Mouse (Mus musculus): ENCODE measurements around the gene Elmod2. TPM values are rescaled to one million over a fixed set of nuclear protein-coding genes. Genes with fewer than 3 reads are reported as not detected.

Gene Elmod2
- polyA plus RNA-seq, 1 experiment from 2014 or later, result 26.5 TPM

Other genes starting within 250 kb of the Elmod2 start
- gene Tbc1d9, start 167.1 kb downstream of the Elmod2 start, polyA plus RNA-seq (2014; fragmentation: Nextera tagmentation; extraction: Ambion mirVana), result 12.8 and 14.8 TPM in 2 replicates
- gene Gm10645, start 166.3 kb downstream of the Elmod2 start, polyA plus RNA-seq (2014; fragmentation: Nextera tagmentation; extraction: Ambion mirVana), result 6.3 and 8.5 TPM in 2 replicates
- gene Ucp1, start 42.1 kb downstream of the Elmod2 start, polyA plus RNA-seq (2014; fragmentation: Nextera tagmentation; extraction: Ambion mirVana), result 0.08 TPM in 1 of 2 replicates, not detected in the other
- gene Mgat4d, start 16.0 kb upstream of the Elmod2 start, polyA plus RNA-seq (2014; fragmentation: Nextera tagmentation; extraction: Ambion mirVana), result not detected in 2 replicates
- 4.4 and 5.6 TPM in 2 replicates for gene Clgn, start 57.4 kb upstream of the Elmod2 start, polyA plus RNA-seq (2014; fragmentation: Nextera tagmentation; extraction: Ambion mirVana)
- gene Scoc, start 125.9 kb upstream of the Elmod2 start, polyA plus RNA-seq (2014; fragmentation: Nextera tagmentation; extraction: Ambion mirVana), result 200 and 206 TPM in 2 replicates
- gene Olfr370, start 203.3 kb upstream of the Elmod2 start, polyA plus RNA-seq (2014; fragmentation: Nextera tagmentation; extraction: Ambion mirVana), result 0.11 and 0.14 TPM in 2 replicates
- 358 and 366 TPM in 2 replicates for gene Ndufb7, start 234.2 kb upstream of the Elmod2 start, polyA plus RNA-seq (2014; fragmentation: Nextera tagmentation; extraction: Ambion mirVana)

All from hindbrain, embryonic 11.5 days (tissue).